Mouse (Mus musculus) MEL (cell line): ENCODE measurements around the gene Clptm1. TPM values are rescaled to one million over a fixed set of nuclear protein-coding genes. Genes with fewer than 3 reads are reported as not detected.

Source experiments
- DNase-seq: peaks from one replicate; pipeline ENCODE4 v3.0.0; 2011; ENCODE audit warnings: low read depth, low spot score
- H3K27ac ChIP-seq: 2 replicates; pipeline ENCODE4 v1.5.1; 2012; ENCODE audit warnings: low read depth, mild to moderate bottlenecking, control low read depth, low read length, moderate library complexity; ENCODE audit not compliant: control insufficient read depth
- H3K27me3 ChIP-seq, 2 experiments: fragments of 150-350 bp in 1 of 2; sonication (generic) in 1 of 2; 2 replicates each; pipeline ENCODE4 v1.6.1; 2012; ENCODE audit warnings: low read length in 2 of 2, mild to moderate bottlenecking in 2 of 2, improper control_type of control experiment in 1 of 2, moderate library complexity in 1 of 2; ENCODE audit not compliant: insufficient read depth in 2 of 2, control insufficient read depth in 1 of 2
- H3K36me3 ChIP-seq, 2 experiments: 2 replicates each; pipeline ENCODE4 v1.6.1; 2012 to 2014; ENCODE audit warnings: low read length in 2 of 2, improper control_type of control experiment in 1 of 2, inconsistent platforms in 1 of 2, mild to moderate bottlenecking in 1 of 2; ENCODE audit not compliant: insufficient read depth in 2 of 2, control insufficient read depth in 1 of 2
- H3K4me1 ChIP-seq, 2 experiments: fragments of 150-350 bp in 1 of 2; sonication (generic) in 1 of 2; 2 replicates each; pipeline ENCODE4 v1.6.1; 2012; ENCODE audit warnings: low read length in 2 of 2, improper control_type of control experiment in 1 of 2, mild to moderate bottlenecking in 1 of 2; ENCODE audit not compliant: insufficient read depth in 2 of 2, control insufficient read depth in 1 of 2
- H3K4me3 ChIP-seq, 2 experiments: fragments of 150-350 bp in 1 of 2; sonication (generic) in 1 of 2; 2 replicates each; pipeline ENCODE4 v1.5.1; 2012; ENCODE audit warnings: low read depth in 2 of 2, low read length in 2 of 2, mild to moderate bottlenecking in 2 of 2, moderate library complexity in 2 of 2, control low read depth in 1 of 2, improper control_type of control experiment in 1 of 2; ENCODE audit not compliant: control insufficient read depth in 1 of 2, insufficient read depth in 1 of 2
- H3K79me2 ChIP-seq: 2 replicates; pipeline ENCODE4 v1.6.1; 2012; ENCODE audit warnings: mild to moderate bottlenecking, low read length, moderate library complexity; ENCODE audit not compliant: control insufficient read depth, poor library complexity, insufficient read depth
- H3K9ac ChIP-seq: 2 replicates; pipeline ENCODE4 v1.6.1; 2012; ENCODE audit warnings: low read depth, mild to moderate bottlenecking, control low read depth, low read length, moderate library complexity; ENCODE audit not compliant: control insufficient read depth, poor library complexity, severe bottlenecking
- H3K9me3 ChIP-seq: fragments of 150-350 bp; sonication (generic); replicated peaks from 2 replicates; pipeline ENCODE4 v1.6.1; 2012; ENCODE audit warnings: mild to moderate bottlenecking, low read length, improper control_type of control experiment, moderate library complexity; ENCODE audit not compliant: insufficient read depth
- CHD2 ChIP-seq: IDR thresholded peaks from 2 replicates; pipeline ENCODE4 v1.6.1; 2011; ENCODE audit warnings: low read length, improper control_type of control experiment
- ETS1 ChIP-seq: IDR thresholded peaks from 2 replicates; pipeline ENCODE4 v1.6.1; 2012; ENCODE audit warnings: low read depth, mild to moderate bottlenecking, inconsistent platforms, low read length, improper control_type of control experiment, moderate library complexity
- GABPA ChIP-seq: IDR thresholded peaks from 2 replicates; pipeline ENCODE4 v1.6.1; 2012; ENCODE audit warnings: low read depth, mild to moderate bottlenecking, inconsistent platforms, low read length, improper control_type of control experiment, moderate library complexity
- HCFC1 ChIP-seq: IDR thresholded peaks from 2 replicates; pipeline ENCODE4 v1.6.1; 2012; ENCODE audit warnings: low read depth, mild to moderate bottlenecking, inconsistent platforms, low read length, improper control_type of control experiment, moderate library complexity
- KAT2A ChIP-seq: conservative IDR thresholded peaks from 2 replicates; pipeline ENCODE4 v1.6.1; 2012; ENCODE audit warnings: low read depth, low read length, improper control_type of control experiment, inconsistent platforms
- MXI1 ChIP-seq: IDR thresholded peaks from 2 replicates; pipeline ENCODE4 v1.6.1; 2011; ENCODE audit warnings: mild to moderate bottlenecking, low read depth, low read length, improper control_type of control experiment
- MYB ChIP-seq: IDR thresholded peaks from 2 replicates; pipeline ENCODE4 v1.6.1; 2011; ENCODE audit warnings: mild to moderate bottlenecking, low read depth, low read length, improper control_type of control experiment
- POLR2A ChIP-seq, 2 experiments: IDR thresholded peaks; 2 replicates each; pipeline ENCODE4 v1.6.1; 2011 to 2012; ENCODE audit warnings: low read length in 2 of 2, mild to moderate bottlenecking in 2 of 2, control low read depth in 1 of 2, improper control_type of control experiment in 1 of 2, low read depth in 1 of 2, moderate library complexity in 1 of 2; ENCODE audit not compliant: control insufficient read depth in 1 of 2, insufficient read depth in 1 of 2, poor library complexity in 1 of 2
- RCOR1 ChIP-seq: IDR thresholded peaks from 2 replicates; pipeline ENCODE4 v1.6.1; 2012; ENCODE audit warnings: low read depth, mild to moderate bottlenecking, inconsistent platforms, low read length, improper control_type of control experiment
- SIN3A ChIP-seq: IDR thresholded peaks from 2 replicates; pipeline ENCODE4 v1.6.1; 2012; ENCODE audit warnings: low read length, improper control_type of control experiment, inconsistent platforms
- SMC3 ChIP-seq: IDR thresholded peaks from 2 replicates; pipeline ENCODE4 v1.6.1; 2011; ENCODE audit warnings: low read depth, low read length, improper control_type of control experiment
- TCF12 ChIP-seq: IDR thresholded peaks from 2 replicates; pipeline ENCODE4 v1.6.1; 2014; ENCODE audit warnings: low read depth, mild to moderate bottlenecking, inconsistent platforms, low read length, improper control_type of control experiment, moderate library complexity
- USF1 ChIP-seq: IDR thresholded peaks from 2 replicates; pipeline ENCODE4 v1.6.1; 2014; ENCODE audit warnings: low read depth, mild to moderate bottlenecking, inconsistent platforms, low read length, improper control_type of control experiment, moderate library complexity
- ZC3H11A ChIP-seq: IDR thresholded peaks from 2 replicates; pipeline ENCODE4 v1.6.1; 2012; ENCODE audit warnings: low read depth, mild to moderate bottlenecking, inconsistent platforms, low read length, improper control_type of control experiment
- ZKSCAN1 ChIP-seq: IDR thresholded peaks from 2 replicates; pipeline ENCODE4 v1.6.1; 2012; ENCODE audit warnings: low read depth, mild to moderate bottlenecking, inconsistent platforms, low read length, improper control_type of control experiment, moderate library complexity
- ZNF384 ChIP-seq: IDR thresholded peaks from 2 replicates; pipeline ENCODE4 v1.6.1; 2012; ENCODE audit warnings: low read depth, mild to moderate bottlenecking, inconsistent platforms, low read length, improper control_type of control experiment
- polyA plus RNA-seq, 2 experiments: library from polyadenylated mRNA; stranded (reverse) in 1 of 2; unstranded in 1 of 2; fragments of >175 nt in 1 of 2; fragments of >200 nt in 1 of 2; gene quantifications; 2 replicates each; pipeline versions ENCODE4 v1.2.1 to v1.2.4; 2012; ENCODE audit warnings: low replicate concordance in 2 of 2, low read depth in 1 of 2; ENCODE audit not compliant: insufficient read length in 2 of 2, insufficient read depth in 1 of 2, missing spikeins in 1 of 2
- total RNA-seq: library from RNA; depleted of rRNA; stranded (reverse); fragments of 300-350 nt; gene quantifications from 2 replicates; pipeline ENCODE4 v1.2.3, GENCODE M21; 2012

Gene Clptm1
- total and polyA plus RNA-seq, 3 experiments = 58.5 to 102 (median 62.4) TPM

GRCm38 (mm10) chr7:19678901-19679300 is 14.1 kb upstream of the Clptm1 start:
- Histone ChIP-seq H3K27ac (no peak overlapping the region), H3K9ac (no peak overlapping the region), H3K9me3 (no peaks in the 10 kb centered on the region), H3K4me3 (no peak overlapping the region), H3K27me3 (no peaks in the 10 kb centered on the region), H3K36me3 (no peaks in the 10 kb centered on the region; a peak in 1 of 4 replicates), H3K4me1 (no peaks in the 10 kb centered on the region), H3K79me2 (no peaks in the 10 kb centered on the region)
- no peak for TF ChIP-seq ETS1
- TF ChIP-seq ZNF384 = no peak
- no peak for DNase-seq

- Histone ChIP-seq H3K27me3 (no peaks in the 10 kb centered on the region), H3K4me1 (no peaks in the 10 kb centered on the region; a peak in 1 of 4 replicates), H3K9ac (no peak within 1 kb of the TSS), H3K4me3 (no peak within 1 kb of the TSS), H3K9me3 (no peaks in the 10 kb centered on the region), H3K36me3 (no peaks in the 10 kb centered on the region; a peak in 1 of 4 replicates), H3K27ac (no peak within 1 kb of the TSS), H3K79me2 (no peaks in the 10 kb centered on the region)
- no peak for TF ChIP-seq KAT2A
- TF ChIP-seq ZC3H11A = no peak
- DNase-seq = no peak
Observed at GRCm38 (mm10) chr7:19677872-19678271, 13.0 kb upstream of the Clptm1 start, which contains the start of gene Apoc2. Apoc2 (minus strand) TSS chr7:19677941.

- no peak overlapping the region for H3K4me3 ChIP-seq
- no peaks in the 10 kb centered on the region for H3K27me3 ChIP-seq
- TF ChIP-seq GABPA (no peak), TCF12 (no peak), SMC3 (no peak), MXI1 (no peak), POLR2A (IDR thresholded peaks at IDR 0.05; ENCODE audit: control insufficient read depth in 1 of 2, insufficient read depth in 1 of 2, low read depth in 1 of 2, low read length in 2 of 2, poor library complexity in 1 of 2) (no peak)
- no peaks in the 10 kb centered on the region for H3K36me3 ChIP-seq
- no peak overlapping the region for H3K9ac ChIP-seq
- no peak for DNase-seq
- H3K9me3 ChIP-seq = no peaks in the 10 kb centered on the region
- no peaks in the 10 kb centered on the region; a peak in 1 of 4 replicates for H3K4me1 ChIP-seq
- H3K27ac ChIP-seq = no peak overlapping the region
- H3K79me2 ChIP-seq = no peaks in the 10 kb centered on the region
Observed at GRCm38 (mm10) chr7:19676662-19677061, 11.8 kb upstream of the Clptm1 start.

- H3K27ac ChIP-seq = no peak overlapping the region
Observed at GRCm38 (mm10) chr7:19675824-19676223, 11.0 kb upstream of the Clptm1 start.

More at GRCm38 (mm10) chr7:19675824-19676223, 11.0 kb upstream of the Clptm1 start:
- H3K4me1 ChIP-seq = no peaks in the 10 kb centered on the region; a peak in 1 of 4 replicates
- no peak for DNase-seq
- H3K4me3 ChIP-seq = no peak overlapping the region
- no peaks in the 10 kb centered on the region for H3K36me3 ChIP-seq
- no peak overlapping the region for H3K9ac ChIP-seq
- no peaks in the 10 kb centered on the region for H3K9me3 ChIP-seq
- no peaks in the 10 kb centered on the region for H3K27me3 ChIP-seq
- TF ChIP-seq CHD2 (no peak), SIN3A (no peak), MYB (no peak), ZKSCAN1 (no peak), USF1 (no peak), HCFC1 (no peak), RCOR1 (no peak)
- no peaks in the 10 kb centered on the region for H3K79me2 ChIP-seq
